Mouse (Mus musculus) spleen, postnatal 0 days (tissue): ENCODE results near the gene Defb9. TPM values are rescaled to one million over a fixed set of nuclear protein-coding genes. Genes with fewer than 3 reads are reported as not detected.

Experiments
- polyA plus RNA-seq: library from polyadenylated mRNA; unstranded; fragments of >200 nt; fragmentation: Nextera tagmentation; extraction: Ambion mirVana; gene quantifications from 2 replicates; pipeline ENCODE4 v1.2.1, GENCODE M21; 2015

Defb9 gene
- not detected in 2 replicates for polyA plus RNA-seq

GRCm38 (mm10) chr8:21885321-21885720, at the start of gene Defb9:
Defb9 (minus strand) TSS chr8:21885421.

GRCm38 (mm10) chr8:21932610-21933009, 47.4 kb upstream of the Defb9 start, which contains the start of gene Defb15:
Defb15 (minus strand) TSS chr8:21932710.

GRCm38 (mm10) chr8:21906290-21906689, 21.1 kb upstream of the Defb9 start, which contains the start of gene Defb11:
Defb11 (minus strand) TSS chr8:21906412.

GRCm38 (mm10) chr8:21858586-21858985, 26.6 kb downstream of the Defb9 start, which contains the start of gene Defb10:
Defb10 (plus strand) TSS chr8:21858901.

Other genes starting within 250 kb of the Defb9 start
- gene Defa17, start 229.6 kb downstream of the Defb9 start, polyA plus RNA-seq = not detected in 2 replicates
- not detected in 2 replicates for gene Defa34, start 219.6 kb downstream of the Defb9 start, polyA plus RNA-seq
- not detected in 2 replicates for gene AY761184, start 181.8 kb downstream of the Defb9 start, polyA plus RNA-seq
- not detected in 2 replicates for gene Defa24, start 150.9 kb downstream of the Defb9 start, polyA plus RNA-seq
- gene Defb50, start 61.9 kb downstream of the Defb9 start, polyA plus RNA-seq = not detected in 2 replicates
- gene Defb2, start 45.5 kb downstream of the Defb9 start, polyA plus RNA-seq = not detected in 2 replicates
- gene Defb10, start 26.5 kb downstream of the Defb9 start, polyA plus RNA-seq = not detected in 2 replicates
- not detected in 2 replicates for gene Defb11, start 21.0 kb upstream of the Defb9 start, polyA plus RNA-seq
- gene Defb15, start 47.3 kb upstream of the Defb9 start, polyA plus RNA-seq = not detected in 2 replicates
- gene Defb35, start 52.9 kb upstream of the Defb9 start, polyA plus RNA-seq = not detected in 2 replicates
- gene Defb13, start 61.3 kb upstream of the Defb9 start, polyA plus RNA-seq = not detected in 2 replicates
- not detected in 2 replicates for gene Fam90a1a, start 73.3 kb upstream of the Defb9 start, polyA plus RNA-seq
- not detected in 2 replicates for gene Ccdc70, start 84.4 kb upstream of the Defb9 start, polyA plus RNA-seq
- gene Atp7b, start 174.9 kb upstream of the Defb9 start, polyA plus RNA-seq = 10.5 TPM in 2 replicates
- 7.8 and 8.0 TPM in 2 replicates for gene Alg11, start 175.3 kb upstream of the Defb9 start, polyA plus RNA-seq
- gene Nek5, start 239.6 kb upstream of the Defb9 start, polyA plus RNA-seq = 0.13 and 0.25 TPM in 2 replicates